Mouse (Mus musculus): ENCODE measurements around the gene Nlrp5. TPM values are rescaled to one million over a fixed set of nuclear protein-coding genes. Genes with fewer than 3 reads are reported as not detected.
"Not testable (repeated sequence)": the region's sequence is repeated elsewhere in the genome, so short reads cannot be mapped to it uniquely, and the experiment has no call there.

Nlrp5 gene
- total RNA-seq (2015; ENCODE audit: low replicate concordance) (not detected in 2 replicates), total RNA-seq (2017; ENCODE audit: low replicate concordance) (not detected in 2 replicates)

DNA sequence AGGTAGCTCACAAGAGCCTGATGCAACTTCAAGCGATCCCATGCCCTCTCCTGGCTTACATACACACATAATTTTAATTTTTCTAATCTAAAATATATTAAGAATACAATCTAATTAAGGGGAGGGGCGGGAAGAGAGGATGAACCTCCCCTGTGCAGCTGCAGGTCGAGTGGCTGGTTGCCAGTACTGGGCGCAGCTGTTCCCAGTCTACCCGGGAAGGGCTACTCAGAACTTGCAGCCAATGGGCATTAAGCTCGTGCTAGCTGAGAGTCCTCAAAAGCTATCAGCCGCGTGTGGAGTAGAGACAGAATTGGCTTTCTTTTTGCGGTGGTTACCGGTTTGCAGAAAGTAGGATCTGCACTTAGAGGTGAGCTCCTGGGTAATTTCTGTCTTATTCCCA is at the start of gene Nlrp5:
Gene Nlrp5, plus strand, starts transcription at position 301 of the 400 bp plus-strand sequence.
- ATAC-seq (replicated peaks; ENCODE audit: low FRiP score, poor library complexity, severe bottlenecking) = no peak

DNA sequence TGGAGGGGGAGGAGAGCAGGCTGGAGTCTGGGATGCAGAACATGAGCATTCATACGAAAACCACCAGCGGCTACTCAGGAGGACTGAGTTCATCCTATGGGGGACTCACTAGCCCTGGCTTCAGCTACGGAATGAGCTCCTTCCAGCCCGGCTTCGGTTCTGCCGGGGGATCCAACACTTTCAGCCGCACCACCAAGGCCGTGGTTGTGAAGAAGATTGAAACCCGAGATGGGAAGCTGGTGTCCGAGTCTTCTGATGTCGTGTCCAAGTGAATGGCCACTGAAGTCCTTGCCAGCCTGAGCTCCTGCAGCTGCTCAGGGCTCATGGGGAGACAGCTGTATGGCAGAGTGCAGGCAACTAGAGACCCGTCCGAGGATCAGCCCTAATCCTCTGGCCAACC is 27.4 kb upstream of the Nlrp5 start:
- not testable (repeated sequence) for ATAC-seq (replicated peaks; ENCODE audit: low FRiP score, poor library complexity, severe bottlenecking)

DNA sequence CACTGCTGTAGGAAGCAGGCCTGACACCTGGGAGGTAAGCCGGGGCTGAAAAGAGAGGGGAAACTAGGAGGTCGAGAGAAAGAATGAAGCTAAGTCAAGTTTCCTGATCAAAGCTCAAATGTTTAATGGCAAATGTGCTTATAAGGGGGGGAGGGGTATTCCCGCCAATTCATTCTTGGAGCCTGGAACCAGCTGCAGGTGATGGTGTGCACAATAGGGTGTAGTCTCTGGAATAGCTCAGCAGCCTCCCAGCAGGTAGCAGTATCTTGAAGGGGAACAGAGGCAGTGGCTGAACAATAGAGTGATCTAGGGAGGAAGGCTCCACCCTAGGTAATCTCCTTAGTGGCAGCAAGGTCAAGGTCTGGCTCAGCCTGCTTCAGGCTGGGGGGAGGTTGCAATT is 84.5 kb downstream of the Nlrp5 start:
- ATAC-seq (replicated peaks; ENCODE audit: low FRiP score, poor library complexity, severe bottlenecking) = not testable (repeated sequence)

DNA sequence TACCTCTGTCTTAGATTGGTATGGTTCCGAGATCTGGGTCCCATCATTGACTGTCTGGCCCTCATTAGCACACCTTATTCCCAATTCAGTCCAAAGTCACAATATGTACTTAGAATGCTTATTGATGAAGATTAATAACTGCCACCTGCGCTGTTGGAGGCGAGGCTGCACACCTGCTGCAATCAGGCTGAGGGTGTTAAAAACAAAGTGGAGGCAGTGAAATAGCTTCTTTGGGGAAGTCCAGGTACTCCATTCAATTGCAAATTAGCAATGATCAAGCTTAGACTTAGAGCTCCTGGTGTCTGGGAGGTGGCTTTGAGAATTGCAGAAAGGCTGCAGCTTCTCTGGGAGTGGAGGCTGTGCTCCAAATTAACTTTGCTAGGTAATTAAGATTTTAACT is 85.1 kb downstream of the Nlrp5 start:
- ATAC-seq (replicated peaks; ENCODE audit: low FRiP score, poor library complexity, severe bottlenecking) = not testable (repeated sequence)

DNA sequence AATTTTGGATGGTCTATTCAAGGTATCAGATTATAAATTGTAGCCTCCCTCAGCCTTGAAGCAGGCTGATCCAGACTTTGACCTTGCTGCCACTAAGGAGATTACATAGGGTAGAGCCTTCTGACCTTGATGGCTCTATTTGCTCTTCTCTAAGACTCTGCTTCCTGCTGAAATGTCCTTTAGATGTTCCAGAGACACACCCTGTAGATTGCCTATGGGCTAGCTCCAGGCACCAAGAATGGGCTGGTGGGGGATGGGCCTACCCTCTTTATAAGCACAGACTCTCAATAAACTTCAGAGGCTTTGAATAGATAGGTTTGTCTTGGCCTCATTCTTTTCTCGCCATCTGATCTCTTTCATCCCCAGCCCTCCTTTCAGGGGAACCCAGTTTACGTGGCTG is 87.2 kb downstream of the Nlrp5 start:
- not testable (repeated sequence) for ATAC-seq (replicated peaks; ENCODE audit: low FRiP score, poor library complexity, severe bottlenecking)

Other genes starting within 250 kb of the Nlrp5 start
- gene Gm10662, start 241.4 kb upstream of the Nlrp5 start, total RNA-seq (2015; ENCODE audit: low replicate concordance) = not detected in 2 replicates
- gene Gm10662, start 241.4 kb upstream of the Nlrp5 start, total RNA-seq (2017; ENCODE audit: low replicate concordance) = not detected in 2 replicates
- gene Vmn1r165, start 168.6 kb upstream of the Nlrp5 start, total RNA-seq (2015; ENCODE audit: low replicate concordance) = not detected in 2 replicates
- gene Vmn1r165, start 168.6 kb upstream of the Nlrp5 start, total RNA-seq (2017; ENCODE audit: low replicate concordance) = not detected in 2 replicates
- not detected in 2 replicates for gene Vmn1r166, start 134.2 kb upstream of the Nlrp5 start, total RNA-seq (2015; ENCODE audit: low replicate concordance)
- gene Vmn1r166, start 134.2 kb upstream of the Nlrp5 start, total RNA-seq (2017; ENCODE audit: low replicate concordance) = not detected in 2 replicates
- not detected in 2 replicates for gene Gm6902, start 107.0 kb upstream of the Nlrp5 start, total RNA-seq (2015; ENCODE audit: low replicate concordance)
- not detected in 2 replicates for gene Gm6902, start 107.0 kb upstream of the Nlrp5 start, total RNA-seq (2017; ENCODE audit: low replicate concordance)
- gene Nlrp4e, start 84.7 kb upstream of the Nlrp5 start, total RNA-seq (2015; ENCODE audit: low replicate concordance) = not detected in 2 replicates
- not detected in 2 replicates for gene Nlrp4e, start 84.7 kb upstream of the Nlrp5 start, total RNA-seq (2017; ENCODE audit: low replicate concordance)
- gene Vmn1r167, start 121.3 kb downstream of the Nlrp5 start, total RNA-seq (2015; ENCODE audit: low replicate concordance) = not detected in 2 replicates
- gene Vmn1r167, start 121.3 kb downstream of the Nlrp5 start, total RNA-seq (2017; ENCODE audit: low replicate concordance) = not detected in 2 replicates
- not detected in 2 replicates for gene Vmn1r168, start 153.8 kb downstream of the Nlrp5 start, total RNA-seq (2015; ENCODE audit: low replicate concordance)
- not detected in 2 replicates for gene Vmn1r168, start 153.8 kb downstream of the Nlrp5 start, total RNA-seq (2017; ENCODE audit: low replicate concordance)
- not detected in 2 replicates for gene Vmn1r169, start 189.6 kb downstream of the Nlrp5 start, total RNA-seq (2015; ENCODE audit: low replicate concordance)
- gene Vmn1r169, start 189.6 kb downstream of the Nlrp5 start, total RNA-seq (2017; ENCODE audit: low replicate concordance) = not detected in 2 replicates
- not detected in 2 replicates for gene Vmn1r170, start 220.3 kb downstream of the Nlrp5 start, total RNA-seq (2015; ENCODE audit: low replicate concordance)
- not detected in 2 replicates for gene Vmn1r170, start 220.3 kb downstream of the Nlrp5 start, total RNA-seq (2017; ENCODE audit: low replicate concordance)
- gene Vmn1r171, start 244.8 kb downstream of the Nlrp5 start, total RNA-seq (2015; ENCODE audit: low replicate concordance) = not detected in 2 replicates
- not detected in 2 replicates for gene Vmn1r171, start 244.8 kb downstream of the Nlrp5 start, total RNA-seq (2017; ENCODE audit: low replicate concordance)

Data from erythroid progenitor cell, adult 5-6 weeks (primary cell).